Mouse (Mus musculus): Measurements from ENCODE around the gene Foxa2.

Gene Foxa2

GRCm38 (mm10) chr2:148003511-148003910, 43.3 kb downstream of the Foxa2 start:
- no peak for DNase-seq

GRCm38 (mm10) chr2:147998206-147998966, 48.4 kb downstream of the Foxa2 start:
- DNase-seq, result no peak

GRCm38 (mm10) chr2:147996781-147997180, 50.0 kb downstream of the Foxa2 start:
- no peak for DNase-seq

- DNase-seq, result no peak
These were observed 52.9 kb downstream of the Foxa2 start for GRCm38 (mm10) chr2:147993821-147994220.

- DNase-seq, result no peak
These were observed 53.7 kb downstream of the Foxa2 start for GRCm38 (mm10) chr2:147992935-147993679.

All from cerebellum, postnatal 36 days (tissue).